Mouse (Mus musculus): ENCODE data around the gene Mab21l2.

The Mab21l2 gene

GRCm38 (mm10) chr3:86548091-86549015 lies at the start of gene Mab21l2:
Gene Mab21l2, minus strand, starts transcription at chr3:86548629.
- no peak for DNase-seq

GRCm38 (mm10) chr3:86575312-86575711 lies 26.9 kb upstream of the Mab21l2 start:
- no peak for DNase-seq

DNA sequence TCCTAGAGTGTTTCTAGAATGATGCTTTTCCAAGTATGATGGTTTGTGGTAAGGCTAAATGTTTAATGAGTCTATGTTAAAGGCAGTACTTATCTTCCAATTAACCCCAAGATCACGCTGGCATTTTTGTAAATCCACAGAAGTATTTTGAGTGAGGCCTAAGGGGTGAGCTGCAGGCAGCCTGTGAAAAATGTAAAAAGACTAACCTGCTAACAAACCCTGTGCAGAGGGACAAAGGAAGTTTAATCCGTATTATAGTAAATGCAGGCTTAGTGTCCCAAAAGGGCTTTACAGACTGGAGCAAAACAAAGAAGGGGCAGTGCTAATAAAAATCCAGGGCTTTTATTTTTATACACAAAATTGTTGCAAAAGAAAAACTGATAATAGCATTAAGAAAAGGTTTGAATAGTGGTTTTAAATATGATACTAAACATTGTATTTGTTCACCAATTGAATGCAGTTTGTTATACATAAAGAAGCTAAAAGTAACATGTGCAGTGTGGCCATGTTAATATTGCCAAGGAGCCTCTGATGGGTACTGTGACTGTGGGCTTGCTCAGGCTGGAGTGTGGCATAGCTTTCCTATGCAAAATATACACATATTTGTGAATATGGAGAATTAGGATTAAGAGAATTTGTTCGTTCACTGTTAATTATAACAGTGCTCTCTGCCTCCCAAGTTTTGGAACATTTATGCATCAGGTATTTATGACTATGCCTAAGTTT lies 24.3 kb upstream of the Mab21l2 start:
- no peak for DNase-seq

DNA sequence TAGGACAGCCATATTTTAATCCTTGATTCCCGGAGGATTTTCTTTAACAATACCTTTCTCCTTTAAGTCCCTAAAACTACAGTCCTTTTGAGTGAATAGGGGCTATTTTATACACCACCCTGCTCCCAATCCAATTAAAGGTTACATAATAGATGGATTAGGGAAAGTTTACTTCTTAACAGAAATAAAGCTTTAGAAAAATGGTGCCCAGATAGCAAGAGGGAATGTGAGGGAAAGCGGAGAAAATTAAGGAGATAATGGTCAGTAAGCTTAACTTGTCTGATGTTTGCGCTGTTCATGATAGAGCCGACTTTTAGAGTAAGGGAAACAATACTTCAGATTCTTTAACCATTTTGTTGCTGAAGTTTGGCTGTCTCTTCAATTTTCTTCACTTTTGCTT lies 23.1 kb upstream of the Mab21l2 start:
- no peak for DNase-seq

DNA sequence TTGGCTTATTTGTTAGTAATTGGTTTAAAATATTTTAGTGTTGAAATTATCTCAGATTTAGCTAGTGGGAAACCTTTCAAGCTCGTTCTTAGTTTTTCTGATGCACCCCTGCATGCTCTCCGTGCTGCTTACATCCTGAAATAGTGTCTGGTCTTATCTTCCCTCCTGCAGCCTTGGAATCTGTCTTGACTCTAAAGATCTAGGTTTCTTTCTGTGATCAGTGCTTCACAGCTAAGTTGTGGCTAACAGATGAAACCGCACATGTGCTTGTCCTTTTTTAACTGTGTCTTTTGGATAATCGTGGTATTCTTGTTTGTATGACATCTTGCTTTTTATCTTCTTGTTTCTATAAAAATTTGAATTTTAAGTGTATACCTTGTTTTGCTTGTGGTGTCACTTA lies 18.9 kb upstream of the Mab21l2 start:
- DNase-seq = no peak

GRCm38 (mm10) chr3:86561396-86561795 lies 13.0 kb upstream of the Mab21l2 start:
- DNase-seq = no peak

GRCm38 (mm10) chr3:86561023-86561344 lies 12.6 kb upstream of the Mab21l2 start:
- no peak for DNase-seq

GRCm38 (mm10) chr3:86560281-86561022 lies 12.0 kb upstream of the Mab21l2 start:
- DNase-seq = no peak

GRCm38 (mm10) chr3:86559635-86560034 lies 11.2 kb upstream of the Mab21l2 start:
- no peak for DNase-seq

DNA sequence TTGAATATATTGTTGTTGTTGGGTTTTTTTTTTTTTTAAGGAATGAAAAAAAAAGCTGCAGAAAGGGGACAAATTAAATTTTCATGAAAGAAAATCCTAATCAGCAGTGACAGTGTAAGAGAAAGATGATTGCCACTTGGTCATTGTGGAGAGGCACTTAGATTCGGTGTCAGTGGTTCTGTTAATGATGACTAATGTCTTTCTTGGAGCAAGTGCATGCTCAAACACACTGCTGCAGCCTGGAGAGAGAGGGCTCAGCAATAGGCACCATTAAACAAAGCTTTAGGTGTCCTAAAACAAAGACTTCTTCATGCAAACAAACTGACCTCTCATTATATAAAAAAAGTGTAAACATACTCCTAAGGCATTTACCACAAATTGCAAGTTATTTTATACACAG lies 10.5 kb upstream of the Mab21l2 start:
- DNase-seq = no peak

- DNase-seq = no peak
Measured at GRCm38 (mm10) chr3:86552170-86552569, 3.7 kb upstream of the Mab21l2 start.

- no peak for DNase-seq
Measured at GRCm38 (mm10) chr3:86551011-86551728, 2.7 kb upstream of the Mab21l2 start.

DNA sequence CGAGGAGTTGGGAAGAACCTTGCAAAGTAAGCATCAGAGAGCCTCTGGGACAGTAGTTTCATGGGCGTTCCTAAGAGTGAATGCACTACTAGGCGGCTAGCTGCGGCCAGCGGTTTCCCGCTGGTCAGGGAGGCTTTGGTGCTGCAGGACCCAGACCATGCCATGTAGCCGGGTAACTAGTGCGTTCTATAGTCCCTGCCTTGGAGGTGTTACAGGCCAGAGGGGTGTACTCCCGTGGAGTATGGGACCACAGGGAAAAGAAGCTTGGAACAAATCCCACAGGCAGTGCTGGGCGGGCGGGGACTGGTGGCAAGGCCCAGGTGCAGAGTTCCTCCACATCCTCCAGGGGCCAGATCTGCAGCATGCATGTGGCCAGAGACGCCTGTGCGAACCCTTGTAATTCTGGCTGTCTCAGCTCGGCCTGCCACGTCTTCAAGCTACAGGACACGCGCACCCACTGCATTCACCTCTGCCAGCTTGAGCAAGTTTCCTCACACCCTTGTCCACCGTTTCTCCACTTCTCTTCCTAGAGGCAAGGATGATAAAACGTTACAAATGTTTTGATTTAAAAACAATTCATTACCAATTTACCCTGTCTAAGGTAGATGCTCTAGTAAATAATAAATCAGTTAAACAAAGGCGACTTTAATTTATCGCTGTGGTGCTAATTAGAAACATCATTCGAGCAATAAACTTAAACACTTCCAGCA lies 2.0 kb upstream of the Mab21l2 start:
- no peak for DNase-seq

DNA sequence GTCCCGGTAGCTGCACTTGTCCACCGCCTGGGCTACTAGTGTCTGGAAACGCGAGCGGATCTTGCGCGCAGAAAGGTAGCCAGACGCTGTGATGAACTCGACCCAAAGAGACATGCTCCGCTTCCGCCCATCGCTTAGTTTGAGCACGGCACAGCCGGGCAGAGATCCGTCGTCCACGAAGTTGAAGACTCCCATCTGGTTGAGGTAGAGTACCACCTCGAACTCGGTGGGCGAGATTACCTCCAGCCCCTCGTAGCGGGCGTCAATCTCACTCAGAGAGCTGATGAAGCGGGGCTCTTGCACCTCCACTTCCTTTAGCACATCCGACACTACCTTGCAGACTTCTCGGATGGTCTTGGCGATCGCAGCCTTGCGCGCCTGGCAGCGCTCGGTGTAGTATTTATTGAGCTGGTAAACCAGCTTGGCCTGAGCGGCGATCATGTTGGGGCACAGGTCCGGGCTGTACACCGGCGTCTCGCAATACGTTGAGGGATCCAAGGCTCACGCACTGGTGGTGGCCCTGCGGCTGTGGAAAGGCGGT lies 1.1 kb downstream of the Mab21l2 start:
- no peak for DNase-seq

- peak; percentile 15 for DNase-seq
Measured at GRCm38 (mm10) chr3:86546471-86547250, 1.8 kb downstream of the Mab21l2 start.

DNA sequence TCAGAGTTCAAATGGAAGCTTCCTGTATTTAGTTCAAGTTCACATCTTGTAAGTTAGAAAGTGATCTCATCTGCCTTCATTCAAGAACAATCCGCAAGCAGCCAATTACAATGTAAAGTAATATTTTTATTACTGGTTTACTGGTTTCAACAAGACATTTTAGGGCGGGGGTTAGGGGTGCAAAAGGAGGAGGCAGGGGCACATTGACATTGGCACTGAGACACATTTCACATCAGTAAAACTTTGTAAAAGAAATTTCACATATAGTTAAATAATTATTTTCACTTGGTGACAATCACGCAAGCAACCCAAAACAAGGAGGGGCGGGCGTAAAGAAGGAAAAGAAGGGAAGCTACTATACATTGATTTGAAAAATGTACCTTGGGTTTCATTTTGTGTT lies 2.5 kb downstream of the Mab21l2 start:
- DNase-seq = no peak

DNA sequence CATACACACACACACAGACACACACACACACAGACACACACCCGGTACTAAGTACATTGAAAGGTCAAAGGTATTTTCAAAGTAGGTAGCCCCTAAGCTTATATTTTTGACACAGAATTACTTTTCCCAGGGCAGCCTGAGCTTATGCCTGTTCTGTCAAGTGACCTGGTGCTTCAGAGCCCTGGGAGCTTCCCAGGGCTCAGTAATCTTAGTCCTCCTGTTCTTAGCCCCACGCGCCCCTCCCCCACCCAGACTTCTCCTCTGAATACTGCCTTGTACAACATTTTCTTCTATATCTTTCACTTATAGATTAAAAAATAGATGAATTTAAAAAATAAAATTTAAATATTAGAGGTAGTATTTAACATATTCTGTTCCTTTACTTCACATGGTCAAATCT lies 3.6 kb downstream of the Mab21l2 start:
- no peak for DNase-seq

- DNase-seq = no peak
Measured at GRCm38 (mm10) chr3:86541863-86542397, 6.5 kb downstream of the Mab21l2 start.

DNA sequence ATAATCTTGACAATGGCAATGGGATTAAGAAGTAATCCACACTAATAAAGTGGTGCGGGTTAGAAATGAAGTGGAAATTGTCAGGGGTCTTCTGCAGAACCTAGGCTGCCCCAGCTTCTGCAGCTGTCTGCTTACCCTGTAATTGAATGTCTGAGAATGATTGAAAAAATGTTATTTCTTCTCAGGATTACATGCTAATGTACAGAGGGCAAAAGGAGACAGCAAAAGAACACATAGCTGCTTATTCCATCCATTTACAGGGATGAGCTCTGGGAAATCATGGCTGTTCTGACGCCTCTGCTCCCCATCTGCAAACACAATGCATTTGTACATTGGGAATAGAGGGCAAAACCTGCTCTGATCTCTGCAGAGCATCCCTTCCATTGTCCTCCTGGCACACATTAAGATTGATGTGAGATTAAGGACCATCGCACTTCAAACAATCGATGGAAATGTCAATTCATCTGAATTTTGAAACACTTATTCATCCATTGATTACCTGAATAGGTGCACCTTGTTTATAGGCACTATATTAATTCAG lies 7.3 kb downstream of the Mab21l2 start:
- DNase-seq = no peak

DNA sequence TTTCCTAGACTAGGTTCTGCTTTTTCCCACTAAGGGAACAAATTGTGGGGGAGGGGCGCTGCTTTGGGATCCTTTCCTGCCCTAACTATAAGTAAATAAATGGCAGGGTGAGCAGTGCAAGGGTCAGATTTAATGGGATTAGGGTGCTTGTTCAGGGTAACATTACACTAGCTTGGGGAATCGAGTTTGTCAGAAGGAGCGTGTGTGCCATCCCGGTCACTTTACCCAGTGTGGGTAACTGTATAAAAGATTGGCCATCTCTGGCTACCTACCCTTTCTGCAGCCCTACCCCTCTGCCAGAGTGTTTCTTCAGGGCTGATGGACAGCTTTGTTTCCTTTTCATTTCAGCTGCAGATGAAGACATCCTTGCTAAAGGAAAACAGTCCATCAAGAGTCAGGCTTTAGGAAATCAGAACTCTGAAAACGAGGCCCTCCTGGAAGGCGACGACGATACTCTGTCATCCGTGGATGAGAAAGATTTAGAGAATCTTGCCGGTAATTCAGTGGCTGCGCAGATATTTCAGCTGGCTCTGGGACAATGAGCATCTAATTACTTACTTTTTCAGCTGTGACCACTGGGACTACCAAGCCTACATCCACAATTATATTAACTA lies 8.8 kb downstream of the Mab21l2 start:
- DNase-seq = no peak

Data from lung, postnatal 36 days (tissue).